Mouse (Mus musculus): ENCODE data around the gene Gm49398. TPM values are rescaled to one million over a fixed set of nuclear protein-coding genes. Genes with fewer than 3 reads are reported as not detected.

Gene Gm49398
- polyA plus RNA-seq (2014; fragmentation: Illumina TruSeq; extraction: RNeasy Lipid Tissue Mini Kit (QIAGEN cat#74804); ENCODE audit: low replicate concordance), result not detected

GRCm38 (mm10) chr13:61288739-61289138 is at the start of gene Gm49398:
Gm49398 (minus strand) TSS chr13:61288839.

DNA sequence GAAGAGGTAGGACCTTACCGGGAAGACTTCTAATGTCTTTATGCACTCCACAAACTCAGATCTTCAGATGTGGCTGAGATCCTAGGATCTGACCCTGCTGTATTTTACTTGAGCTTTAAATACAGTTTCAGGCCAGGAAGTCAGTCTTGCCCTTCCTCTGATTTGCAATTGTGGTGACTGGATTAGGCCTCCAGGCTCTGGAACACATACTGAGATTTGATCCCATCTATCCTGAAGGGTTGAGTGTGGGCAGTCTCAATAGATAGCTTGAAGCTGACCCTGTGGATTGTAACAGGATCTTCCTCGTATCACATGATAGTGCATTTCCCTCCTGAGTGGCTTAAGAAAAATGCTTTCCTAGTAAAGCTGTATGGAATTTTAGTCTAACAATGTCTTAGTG is 33.4 kb downstream of the Gm49398 start, which contains the start of gene Cts8:
Gene Cts8, minus strand, starts transcription at position 101 of the 400 bp plus-strand sequence.

DNA sequence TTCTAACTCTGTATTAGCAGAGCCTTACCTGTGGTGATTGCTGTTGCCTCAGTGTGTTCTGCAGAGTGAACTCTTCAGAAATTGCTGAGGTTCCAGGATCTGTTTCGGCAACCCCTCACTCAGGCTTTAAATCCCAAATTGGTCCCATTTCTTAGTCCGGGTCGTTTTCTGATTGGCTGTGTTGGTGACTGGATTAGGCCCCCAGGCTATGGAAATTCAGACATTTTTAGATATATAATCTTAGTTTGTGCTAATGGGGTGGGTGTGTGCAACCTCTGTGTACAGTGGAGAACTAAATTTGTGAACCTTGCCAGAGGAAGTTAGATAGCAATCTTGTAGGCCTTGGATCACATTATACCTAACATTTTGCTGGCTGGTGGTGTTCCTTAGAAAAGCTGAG is 85.3 kb downstream of the Gm49398 start, which contains the start of gene Cts6:
Gene Cts6, minus strand, starts transcription at position 101 of the 400 bp plus-strand sequence.

Other genes starting within 250 kb of the Gm49398 start
- not detected for gene Ctsq, start 248.2 kb downstream of the Gm49398 start, polyA plus RNA-seq (2014; fragmentation: Illumina TruSeq; extraction: RNeasy Lipid Tissue Mini Kit (QIAGEN cat#74804); ENCODE audit: low replicate concordance)
- not detected for gene Ctsr, start 124.6 kb downstream of the Gm49398 start, polyA plus RNA-seq (2014; fragmentation: Illumina TruSeq; extraction: RNeasy Lipid Tissue Mini Kit (QIAGEN cat#74804); ENCODE audit: low replicate concordance)
- not detected for gene Cts6, start 85.4 kb downstream of the Gm49398 start, polyA plus RNA-seq (2014; fragmentation: Illumina TruSeq; extraction: RNeasy Lipid Tissue Mini Kit (QIAGEN cat#74804); ENCODE audit: low replicate concordance)
- not detected for gene Cts8, start 33.5 kb downstream of the Gm49398 start, polyA plus RNA-seq (2014; fragmentation: Illumina TruSeq; extraction: RNeasy Lipid Tissue Mini Kit (QIAGEN cat#74804); ENCODE audit: low replicate concordance)
- not detected for gene Cts7, start 69.4 kb upstream of the Gm49398 start, polyA plus RNA-seq (2014; fragmentation: Illumina TruSeq; extraction: RNeasy Lipid Tissue Mini Kit (QIAGEN cat#74804); ENCODE audit: low replicate concordance)

Data from small intestine, adult 10 weeks (tissue).